Mouse (Mus musculus) urinary bladder, postnatal 14 days (tissue): ENCODE results near the gene B830017H08Rik.

Experiments
- DNase-seq: peaks from one replicate; pipeline ENCODE4 v3.0.0; 2021; ENCODE audit warnings: low spot score

B830017H08Rik gene

GRCm38 (mm10) chr16:17832821-17833220 lies at the start of gene B830017H08Rik:
Gene B830017H08Rik, plus strand, starts transcription at chr16:17833121.
- no peak for DNase-seq

- DNase-seq = no peak
These were observed 47.6 kb upstream of the B830017H08Rik start for GRCm38 (mm10) chr16:17785337-17785736.

GRCm38 (mm10) chr16:17792728-17793127 lies 40.2 kb upstream of the B830017H08Rik start:
- DNase-seq = no peak

- no peak for DNase-seq
These were observed 38.9 kb upstream of the B830017H08Rik start for GRCm38 (mm10) chr16:17794047-17794446.

GRCm38 (mm10) chr16:17795643-17796042 lies 37.3 kb upstream of the B830017H08Rik start:
- DNase-seq = no peak

- no peak for DNase-seq
These were observed 36.4 kb upstream of the B830017H08Rik start for GRCm38 (mm10) chr16:17796519-17796918.

- peak; percentile 66 for DNase-seq
These were observed 35.7 kb upstream of the B830017H08Rik start, which contains the start of gene Scarf2 for GRCm38 (mm10) chr16:17796971-17797811. Gene Scarf2, plus strand, starts transcription at chr16:17797282.

GRCm38 (mm10) chr16:17797812-17798311 lies 35.1 kb upstream of the B830017H08Rik start:
- DNase-seq = no peak

- peak; percentile 73 for DNase-seq
These were observed 34.4 kb upstream of the B830017H08Rik start for GRCm38 (mm10) chr16:17798321-17799180.

GRCm38 (mm10) chr16:17799584-17799983 lies 33.3 kb upstream of the B830017H08Rik start:
- DNase-seq = no peak

- no peak for DNase-seq
These were observed 31.0 kb upstream of the B830017H08Rik start for GRCm38 (mm10) chr16:17801777-17802455.

- no peak for DNase-seq
These were observed 30.5 kb upstream of the B830017H08Rik start for GRCm38 (mm10) chr16:17802456-17802838.

GRCm38 (mm10) chr16:17802839-17803674 lies 29.9 kb upstream of the B830017H08Rik start:
- DNase-seq = peak; percentile 33

GRCm38 (mm10) chr16:17803675-17804448 lies 29.1 kb upstream of the B830017H08Rik start:
- no peak for DNase-seq

- DNase-seq = no peak
These were observed 28.4 kb upstream of the B830017H08Rik start for GRCm38 (mm10) chr16:17804449-17804912.

GRCm38 (mm10) chr16:17804982-17805381 lies 27.9 kb upstream of the B830017H08Rik start:
- DNase-seq = no peak

- DNase-seq = no peak
These were observed 26.2 kb upstream of the B830017H08Rik start for GRCm38 (mm10) chr16:17806581-17807191.

GRCm38 (mm10) chr16:17807192-17808009 lies 25.5 kb upstream of the B830017H08Rik start:
- DNase-seq = peak; percentile 82

- no peak for DNase-seq
These were observed 23.8 kb upstream of the B830017H08Rik start for GRCm38 (mm10) chr16:17809125-17809524.
